Mouse (Mus musculus) adrenal gland, adult 2 months (tissue): Measurements from ENCODE around the gene Ppt2. TPM values are rescaled to one million over a fixed set of nuclear protein-coding genes. Genes with fewer than 3 reads are reported as not detected.

ENCODE experiments used
- DNase-seq: peaks from one replicate; pipeline ENCODE4 v3.0.0; 2021
- polyA plus RNA-seq: library from polyadenylated mRNA; depleted of rRNA; stranded (reverse); fragments of >200 nt; gene quantifications from 2 replicates; pipeline ENCODE4 v1.2.3, GENCODE M21; 2012; rRNA removed
- total RNA-seq, 2 experiments: library from RNA; stranded (reverse); gene quantifications; 2 replicates each; pipeline ENCODE4 v1.2.3; 2021

Gene Ppt2
- total and polyA plus RNA-seq, 3 experiments: 58.3 to 102 (median 70.7) TPM

DNA sequence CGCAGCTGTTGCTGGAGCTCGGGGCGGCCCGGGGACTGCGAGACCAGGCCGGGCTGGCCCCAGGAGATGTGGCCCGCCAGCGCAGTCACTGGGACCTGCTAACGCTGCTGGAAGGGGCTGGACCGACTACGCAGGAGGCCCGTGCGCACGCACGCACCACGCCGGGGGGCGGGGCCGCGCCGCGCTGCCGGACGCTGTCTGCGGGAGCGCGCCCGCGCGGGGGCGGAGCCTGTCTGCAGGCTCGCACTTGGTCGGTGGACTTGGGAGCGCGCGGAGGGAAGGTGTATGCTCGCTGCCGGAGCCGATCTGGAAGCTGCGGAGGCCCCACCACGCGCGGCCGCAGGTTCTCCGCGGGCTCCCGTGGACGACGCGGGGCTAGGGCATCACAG lies 40.9 kb downstream of the Ppt2 start:
- peak; percentile 99 for DNase-seq

DNA sequence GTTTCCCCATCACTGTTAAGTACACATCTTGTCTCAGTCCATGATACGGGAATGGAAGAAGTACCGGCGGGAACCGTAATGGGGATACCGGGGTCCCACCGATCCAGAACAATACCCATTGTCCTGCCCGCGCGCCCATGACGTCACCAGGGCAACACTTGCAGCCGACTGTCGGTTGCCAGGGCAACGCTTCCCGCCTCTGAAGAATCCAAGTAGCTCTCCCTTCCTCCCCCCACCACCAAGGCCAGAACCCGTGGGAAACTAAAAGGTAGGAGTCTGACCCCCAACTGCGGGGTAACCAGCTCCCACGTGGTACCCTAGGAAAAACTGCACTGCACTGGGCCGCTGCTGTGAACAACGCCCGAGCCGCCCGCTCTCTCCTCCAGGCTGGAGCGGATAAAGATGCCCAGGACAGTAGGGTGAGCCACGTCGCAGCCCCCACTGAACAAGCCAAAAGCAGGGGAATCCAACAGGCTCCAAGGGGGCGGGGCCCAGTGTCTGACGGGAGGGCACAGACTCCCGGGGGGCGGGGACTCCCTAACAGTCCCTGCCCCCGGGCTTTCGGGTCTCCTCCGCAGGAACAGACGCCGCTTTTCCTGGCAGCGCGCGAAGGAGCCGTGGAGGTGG lies 41.4 kb downstream of the Ppt2 start:
- DNase-seq: peak; percentile 83

DNA sequence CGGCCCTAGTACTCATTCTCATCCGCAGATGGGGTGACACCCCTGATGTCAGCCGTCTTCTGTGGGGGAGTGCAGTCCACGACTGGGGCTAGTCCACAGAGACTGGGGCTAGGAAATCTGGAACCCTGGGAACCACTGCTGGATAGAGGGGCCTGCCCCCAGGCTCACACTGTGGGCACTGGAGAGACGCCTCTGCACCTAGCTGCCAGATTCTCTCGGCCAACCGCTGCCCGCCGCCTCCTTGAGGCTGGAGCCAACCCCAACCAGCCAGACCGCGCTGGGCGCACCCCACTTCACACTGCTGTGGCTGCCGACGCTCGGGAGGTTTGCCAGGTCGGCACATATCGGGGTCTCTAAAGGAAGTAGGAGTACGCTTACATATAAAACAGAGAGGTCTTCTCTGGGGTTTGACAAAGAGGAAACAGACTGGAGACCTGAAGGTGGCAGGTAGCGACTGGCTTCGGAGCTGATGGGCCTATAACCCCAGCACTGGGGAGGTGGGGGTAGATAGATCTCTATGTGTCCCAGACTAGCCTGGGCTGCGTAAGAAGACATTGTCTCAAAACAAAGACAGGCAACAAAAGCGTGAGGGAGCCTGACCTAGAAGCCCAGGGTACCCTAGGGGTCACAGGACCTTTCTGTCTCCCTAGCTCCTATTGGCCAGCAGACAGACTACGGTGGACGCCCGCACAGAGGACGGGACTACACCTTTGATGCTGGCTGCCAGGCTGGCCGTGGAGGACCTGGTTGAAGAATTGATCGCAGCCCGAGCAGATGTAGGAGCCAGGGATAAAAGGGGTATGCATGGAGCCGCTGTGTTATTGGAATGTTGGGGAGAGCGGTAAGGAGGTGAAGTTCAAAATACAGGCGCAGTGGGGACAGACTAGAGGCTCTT lies 42.2 kb downstream of the Ppt2 start:
- no peak for DNase-seq

DNA sequence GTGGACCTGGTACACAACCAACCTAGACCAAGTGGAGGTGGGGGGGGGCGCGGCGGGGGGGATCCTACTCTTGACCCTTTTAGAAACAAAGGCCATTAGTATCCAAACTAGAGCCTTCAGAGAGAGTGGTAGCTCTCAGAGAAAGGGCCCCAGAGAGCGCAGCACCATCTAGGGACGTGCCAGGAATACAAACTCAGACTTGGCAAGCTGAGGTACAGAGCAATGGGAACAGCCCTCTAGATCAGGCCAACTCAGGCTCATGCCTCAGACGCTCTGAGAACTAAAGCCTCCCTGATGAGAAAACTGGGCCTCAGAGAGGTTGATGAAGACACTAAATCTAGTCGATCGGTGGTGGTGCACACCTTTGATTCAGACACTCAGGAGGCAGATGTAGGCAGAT lies 43.2 kb downstream of the Ppt2 start:
- no peak for DNase-seq

DNA sequence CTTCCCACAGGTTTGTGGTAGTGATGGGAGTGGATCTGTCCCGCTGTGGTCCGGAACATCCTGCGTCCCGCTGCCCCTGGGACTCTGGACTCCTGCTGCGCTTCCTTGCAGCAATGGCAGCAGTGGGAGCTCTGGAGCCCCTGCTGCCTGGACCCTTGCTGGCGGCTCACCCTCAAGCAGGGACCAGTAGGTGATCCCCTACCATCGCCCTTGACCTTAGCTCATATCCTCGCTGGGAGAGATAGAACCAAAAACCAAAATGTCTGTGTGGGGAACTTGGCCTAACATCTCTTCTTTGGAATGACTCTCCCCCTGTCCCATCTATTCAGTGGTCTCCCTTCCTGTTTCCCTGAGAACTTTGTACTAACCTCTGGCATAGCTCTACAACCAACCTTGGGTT lies 44.5 kb downstream of the Ppt2 start:
- no peak for DNase-seq

DNA sequence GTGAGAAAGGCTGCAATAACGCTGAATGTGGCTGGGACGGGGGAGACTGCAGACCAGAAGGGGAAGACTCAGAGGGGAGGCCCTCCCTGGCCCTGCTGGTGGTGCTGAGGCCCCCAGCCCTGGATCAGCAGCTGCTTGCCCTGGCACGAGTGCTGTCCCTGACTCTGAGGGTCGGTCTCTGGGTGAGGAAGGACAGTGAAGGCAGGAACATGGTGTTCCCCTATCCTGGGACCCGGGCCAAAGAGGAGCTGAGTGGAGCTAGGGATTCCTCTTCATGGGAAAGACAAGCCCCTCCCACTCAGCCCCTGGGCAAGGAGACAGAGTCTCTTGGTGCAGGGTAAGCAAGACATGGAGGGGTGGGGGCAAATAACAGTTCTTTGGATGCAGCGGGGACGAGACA lies 44.9 kb downstream of the Ppt2 start:
- no peak for DNase-seq

DNA sequence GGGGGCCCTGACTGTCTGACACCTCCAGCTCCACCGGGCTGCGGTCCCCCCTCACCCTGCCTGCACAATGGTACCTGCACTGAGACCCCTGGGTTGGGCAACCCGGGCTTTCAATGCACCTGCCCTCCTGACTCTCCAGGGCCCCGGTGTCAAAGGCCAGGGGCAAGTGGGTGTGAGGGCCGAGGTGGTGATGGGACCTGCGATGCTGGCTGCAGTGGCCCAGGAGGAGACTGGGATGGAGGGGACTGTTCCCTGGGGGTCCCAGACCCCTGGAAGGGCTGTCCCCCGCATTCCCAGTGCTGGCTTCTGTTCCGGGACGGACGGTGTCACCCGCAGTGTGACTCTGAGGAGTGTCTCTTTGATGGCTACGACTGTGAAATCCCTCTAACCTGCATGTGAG lies 45.8 kb downstream of the Ppt2 start:
- DNase-seq: no peak

DNA sequence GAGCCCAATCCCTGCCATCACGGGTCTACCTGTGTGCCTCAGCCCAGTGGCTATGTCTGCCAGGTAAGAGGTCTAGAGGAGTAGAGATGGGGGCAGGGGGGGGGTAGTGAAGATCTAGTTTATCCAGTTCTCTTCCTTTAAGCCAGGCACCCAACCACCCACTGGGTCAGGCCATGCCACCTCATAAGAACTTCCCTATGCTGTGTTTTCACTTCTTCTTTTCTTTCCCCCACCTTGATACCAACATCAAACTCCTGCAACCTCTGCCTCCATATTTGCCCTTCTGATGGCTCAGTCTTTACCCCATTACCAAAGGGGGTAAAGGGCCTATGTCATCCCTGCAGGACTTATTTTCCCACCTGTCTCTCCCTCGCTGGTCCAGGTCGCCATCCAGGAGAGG lies 50.2 kb downstream of the Ppt2 start:
- no peak for DNase-seq

DNA sequence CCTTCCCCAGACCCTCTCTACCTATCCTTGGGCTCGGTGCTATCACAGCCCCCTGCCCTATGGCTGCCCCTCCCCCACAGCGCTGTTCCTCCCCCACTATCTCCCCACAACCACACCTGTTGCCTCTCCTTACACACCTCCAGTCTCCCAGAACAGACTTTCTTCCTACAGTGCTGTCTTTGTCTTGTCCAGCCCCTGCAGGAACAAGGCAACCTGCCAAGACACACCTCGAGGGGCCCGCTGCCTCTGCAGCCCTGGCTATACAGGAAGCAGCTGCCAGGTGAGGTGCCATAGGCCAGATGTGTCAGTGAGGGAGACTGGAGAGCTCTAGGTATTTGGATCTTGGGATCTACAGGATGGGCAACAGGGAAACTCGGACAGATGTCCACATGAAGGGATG lies 51.7 kb downstream of the Ppt2 start:
- no peak for DNase-seq

DNA sequence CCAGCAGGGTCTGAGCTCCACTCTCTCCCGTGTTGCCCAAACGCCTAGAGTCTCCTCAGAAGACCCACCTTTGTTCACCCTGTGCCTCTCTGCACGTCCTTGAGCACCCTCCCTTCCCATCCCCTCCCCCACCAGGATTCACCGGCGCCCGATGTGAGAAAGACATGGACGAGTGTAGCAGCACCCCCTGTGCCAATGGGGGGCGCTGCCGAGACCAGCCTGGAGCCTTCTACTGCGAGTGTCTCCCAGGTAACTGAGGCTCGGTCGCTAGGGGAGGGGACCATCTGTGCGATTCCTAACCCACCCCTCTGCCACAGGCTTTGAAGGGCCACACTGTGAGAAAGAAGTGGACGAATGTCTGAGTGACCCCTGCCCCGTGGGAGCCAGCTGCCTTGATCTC lies 55.9 kb downstream of the Ppt2 start:
- no peak for DNase-seq

DNA sequence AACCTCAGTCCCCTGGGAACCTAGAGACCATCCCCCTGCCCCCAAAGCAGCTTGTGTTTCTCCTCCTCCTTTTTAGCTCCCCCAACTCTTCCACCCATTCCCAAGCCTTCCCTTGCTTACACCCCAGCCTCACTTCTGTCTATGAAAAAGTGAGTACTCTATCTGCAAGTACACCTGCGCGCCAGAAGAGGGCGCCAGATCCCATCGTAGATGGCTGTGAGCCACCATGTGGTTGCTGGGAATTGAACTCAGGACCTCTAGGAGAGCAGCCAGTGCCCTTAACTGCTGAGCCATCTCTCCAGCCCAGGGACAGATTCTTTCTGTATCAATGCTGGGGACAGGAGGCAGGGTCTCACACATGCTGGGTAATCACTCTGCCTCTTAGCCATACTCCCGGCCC lies 56.4 kb downstream of the Ppt2 start:
- DNase-seq: no peak

DNA sequence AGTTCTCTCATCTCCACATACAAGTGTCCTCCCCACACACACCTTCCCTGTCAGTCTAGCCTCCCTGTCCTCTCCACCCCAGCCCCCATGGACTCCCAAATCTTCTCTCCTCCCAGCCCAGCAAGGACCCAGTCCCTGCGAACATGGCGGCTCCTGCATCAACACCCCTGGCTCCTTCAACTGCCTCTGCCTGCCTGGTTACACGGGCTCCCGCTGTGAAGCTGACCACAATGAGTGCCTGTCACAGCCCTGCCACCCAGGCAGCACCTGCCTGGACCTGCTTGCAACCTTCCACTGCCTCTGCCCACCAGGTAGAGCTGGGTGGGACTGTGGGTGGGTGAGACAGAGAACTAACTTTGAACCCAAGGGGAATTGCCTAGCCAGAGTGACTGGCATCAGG lies 58.4 kb downstream of the Ppt2 start:
- DNase-seq: no peak

DNA sequence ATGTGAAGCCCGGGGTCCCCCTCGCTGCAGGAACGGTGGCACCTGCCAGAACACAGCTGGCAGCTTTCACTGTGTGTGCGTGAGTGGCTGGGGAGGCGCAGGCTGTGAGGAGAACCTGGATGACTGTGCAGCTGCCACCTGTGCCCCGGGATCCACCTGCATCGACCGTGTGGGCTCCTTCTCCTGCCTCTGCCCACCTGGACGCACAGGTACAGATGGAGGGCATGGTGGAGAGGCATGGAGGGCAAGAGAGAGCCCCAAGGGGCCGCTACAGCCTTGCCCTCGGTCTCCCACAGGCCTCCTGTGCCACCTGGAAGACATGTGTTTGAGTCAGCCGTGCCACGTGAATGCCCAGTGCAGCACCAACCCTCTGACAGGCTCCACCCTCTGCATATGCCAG lies 59.9 kb downstream of the Ppt2 start:
- DNase-seq: no peak

DNA sequence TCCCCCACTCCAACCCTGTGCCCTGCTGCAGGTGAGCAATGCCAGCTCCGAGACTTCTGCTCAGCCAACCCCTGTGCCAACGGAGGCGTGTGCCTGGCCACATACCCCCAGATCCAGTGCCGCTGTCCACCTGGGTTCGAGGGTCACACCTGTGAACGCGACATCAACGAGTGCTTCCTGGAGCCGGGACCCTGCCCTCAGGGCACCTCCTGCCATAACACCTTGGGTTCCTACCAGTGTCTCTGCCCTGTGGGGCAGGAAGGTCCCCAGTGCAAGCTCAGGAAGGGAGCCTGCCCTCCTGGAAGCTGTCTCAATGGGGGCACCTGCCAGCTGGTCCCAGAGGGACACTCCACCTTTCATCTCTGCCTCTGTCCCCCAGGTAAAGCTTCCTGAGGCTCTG lies 61.0 kb downstream of the Ppt2 start:
- DNase-seq: no peak

Other genes starting within 250 kb of the Ppt2 start
- 1 to 10 TPM; 2.1 to 2.5 TPM for gene BC051142, start 229.7 kb downstream of the Ppt2 start, total RNA-seq
- gene BC051142, start 229.7 kb downstream of the Ppt2 start, polyA plus RNA-seq: 0.74 and 1.1 TPM in 2 replicates
- not detected for gene Btnl4, start 151.2 kb downstream of the Ppt2 start, total RNA-seq
- 0.06 TPM in 2 replicates for gene Btnl4, start 151.2 kb downstream of the Ppt2 start, polyA plus RNA-seq
- not detected for gene Btnl6, start 111.2 kb downstream of the Ppt2 start, total RNA-seq
- gene Btnl6, start 111.2 kb downstream of the Ppt2 start, polyA plus RNA-seq: not detected in 2 replicates
- 10 to 100 TPM; 22.1 to 24.6 TPM for gene Notch4, start 64.2 kb downstream of the Ppt2 start, total RNA-seq
- gene Notch4, start 64.2 kb downstream of the Ppt2 start, polyA plus RNA-seq: 78.6 and 90.4 TPM in 2 replicates
- gene Gpsm3, start 38.7 kb downstream of the Ppt2 start, total RNA-seq: 1 to 10 TPM; 4.3 to 7.4 TPM
- 8.0 and 10.0 TPM in 2 replicates for gene Gpsm3, start 38.7 kb downstream of the Ppt2 start, polyA plus RNA-seq
- gene Pbx2, start 37.2 kb downstream of the Ppt2 start, total RNA-seq: 10 to 100 TPM; 35.2 to 42.7 TPM
- 43.4 and 45.6 TPM in 2 replicates for gene Pbx2, start 37.2 kb downstream of the Ppt2 start, polyA plus RNA-seq
- under 1 TPM; 0.84 to 0.86 TPM for gene Ager, start 30.6 kb downstream of the Ppt2 start, total RNA-seq
- 1.3 and 1.5 TPM in 2 replicates for gene Ager, start 30.6 kb downstream of the Ppt2 start, polyA plus RNA-seq
- gene Rnf5, start 24.8 kb downstream of the Ppt2 start, total RNA-seq: 10 to 100 TPM; 77.8 to 92.0 TPM
- gene Rnf5, start 24.8 kb downstream of the Ppt2 start, polyA plus RNA-seq: 90.8 and 115 TPM in 2 replicates
- gene Agpat1, start 24.2 kb downstream of the Ppt2 start, total RNA-seq: 100 to 1,000 TPM; 113 to 118 TPM
- gene Agpat1, start 24.2 kb downstream of the Ppt2 start, polyA plus RNA-seq: 275 and 286 TPM in 2 replicates
- 1 to 10 TPM; 2.4 to 3.0 TPM for gene Egfl8, start 12.5 kb downstream of the Ppt2 start, total RNA-seq
- gene Egfl8, start 12.5 kb downstream of the Ppt2 start, polyA plus RNA-seq: 2.4 and 4.2 TPM in 2 replicates
- 10 to 100 TPM in 1 of 2 experiments, 1 to 10 TPM in 1; 9.1 to 12.8 TPM for gene Prrt1, start 1.0 kb upstream of the Ppt2 start, total RNA-seq
- gene Prrt1, start 1.0 kb upstream of the Ppt2 start, polyA plus RNA-seq: 22.1 and 32.8 TPM in 2 replicates
- 10 to 100 TPM; 12.7 to 17.2 TPM for gene Fkbpl, start 16.3 kb upstream of the Ppt2 start, total RNA-seq
- 7.1 and 7.6 TPM in 2 replicates for gene Fkbpl, start 16.3 kb upstream of the Ppt2 start, polyA plus RNA-seq
- 10 to 100 TPM; 44.1 to 53.2 TPM for gene Atf6b, start 18.6 kb upstream of the Ppt2 start, total RNA-seq
- 114 and 118 TPM in 2 replicates for gene Atf6b, start 18.6 kb upstream of the Ppt2 start, polyA plus RNA-seq
- 10 to 100 TPM; 20.2 to 30.1 TPM for gene Tnxb, start 42.0 kb upstream of the Ppt2 start, total RNA-seq
- gene Tnxb, start 42.0 kb upstream of the Ppt2 start, polyA plus RNA-seq: 23.4 and 23.6 TPM in 2 replicates
- gene C4b, start 115.4 kb upstream of the Ppt2 start, total RNA-seq: 100 to 1,000 TPM; 121 to 181 TPM
- 48.1 and 51.4 TPM in 2 replicates for gene C4b, start 115.4 kb upstream of the Ppt2 start, polyA plus RNA-seq
- over 10,000 TPM in 1 of 2 experiments, 1,000 to 10,000 TPM in 1; 5,616 to 11,133 TPM for gene Cyp21a1, start 176.1 kb upstream of the Ppt2 start, total RNA-seq
- gene Cyp21a1, start 176.1 kb upstream of the Ppt2 start, polyA plus RNA-seq: 14,410 and 19,594 TPM in 2 replicates
- gene Stk19, start 208.4 kb upstream of the Ppt2 start, total RNA-seq: 10 to 100 TPM; 38.5 to 55.1 TPM
- 139 and 176 TPM in 2 replicates for gene Stk19, start 208.4 kb upstream of the Ppt2 start, polyA plus RNA-seq
- gene Dxo, start 208.5 kb upstream of the Ppt2 start, total RNA-seq: 100 to 1,000 TPM in 1 of 2 experiments, 10 to 100 TPM in 1; 47.0 to 126 TPM
- gene Dxo, start 208.5 kb upstream of the Ppt2 start, polyA plus RNA-seq: 82.7 and 107 TPM in 2 replicates
- 10 to 100 TPM; 62.1 to 65.8 TPM for gene Skiv2l, start 221.7 kb upstream of the Ppt2 start, total RNA-seq
- gene Skiv2l, start 221.7 kb upstream of the Ppt2 start, polyA plus RNA-seq: 105 and 112 TPM in 2 replicates
- gene Nelfe, start 221.9 kb upstream of the Ppt2 start, total RNA-seq: 10 to 100 TPM; 55.5 to 67.6 TPM
- 22.8 and 31.5 TPM in 2 replicates for gene Nelfe, start 221.9 kb upstream of the Ppt2 start, polyA plus RNA-seq
- 10 to 100 TPM; 18.4 to 29.0 TPM for gene Cfb, start 234.0 kb upstream of the Ppt2 start, total RNA-seq
- 4.6 and 7.9 TPM in 2 replicates for gene Cfb, start 234.0 kb upstream of the Ppt2 start, polyA plus RNA-seq